Mouse (Mus musculus) embryonic facial prominence, embryonic 14.5 days (tissue): ENCODE results near the gene Ehbp1. TPM values are rescaled to one million over a fixed set of nuclear protein-coding genes. Genes with fewer than 3 reads are reported as not detected.

Experiments
- ATAC-seq: fragments of 200-750 bp; cut with Nextera tagmentation; 2 replicates; pipeline ENCODE4 v1.8.0; 2017; ENCODE audit warnings: low read depth, moderate number of reproducible peaks, moderate TSS enrichment
- DNase-seq: peaks from one replicate; pipeline ENCODE4 v3.0.0-alpha.2; 2015; ENCODE audit warnings: low spot score
- H3K27ac ChIP-seq: fragments of 300-500 bp; sonication (generic); replicated peaks from 2 replicates; pipeline ENCODE4 v1.5.1; 2014; ENCODE audit warnings: low read depth, mild to moderate bottlenecking, low read length, moderate library complexity
- H3K27me3 ChIP-seq: fragments of 300-500 bp; sonication (generic); replicated peaks from 2 replicates; pipeline ENCODE4 v1.6.1; 2014; ENCODE audit warnings: low read length; ENCODE audit not compliant: control insufficient read depth, insufficient read depth
- H3K36me3 ChIP-seq: fragments of 300-500 bp; sonication (generic); 2 replicates; pipeline ENCODE4 v1.6.1; 2014; ENCODE audit warnings: low read length, mixed read lengths; ENCODE audit not compliant: control insufficient read depth, insufficient read depth
- H3K4me1 ChIP-seq: fragments of 300-500 bp; sonication (generic); 2 replicates; pipeline ENCODE4 v1.6.1; 2014; ENCODE audit warnings: antibody characterized with exemption, low read length; ENCODE audit not compliant: control insufficient read depth, insufficient read depth
- H3K4me2 ChIP-seq: fragments of 300-500 bp; sonication (generic); 2 replicates; pipeline ENCODE4 v1.6.1; 2014; ENCODE audit warnings: low read depth, mild to moderate bottlenecking, low read length, moderate library complexity, mixed read lengths
- H3K4me3 ChIP-seq: fragments of 300-500 bp; sonication (generic); 2 replicates; pipeline ENCODE4 v1.5.1; 2014; ENCODE audit warnings: low read depth, mild to moderate bottlenecking, low read length
- H3K9ac ChIP-seq: fragments of 300-500 bp; sonication (generic); 2 replicates; pipeline ENCODE4 v1.6.1; 2014; ENCODE audit warnings: low read depth, mild to moderate bottlenecking, low read length, moderate library complexity, mixed read lengths
- H3K9me3 ChIP-seq: fragments of 300-500 bp; sonication (generic); 2 replicates; pipeline ENCODE4 v1.6.1; 2016; ENCODE audit warnings: low read length; ENCODE audit not compliant: control insufficient read depth
- WGBS: fragments of 180-500 bp; shearing (Covaris S2); extraction: QIAGEN DNeasy Blood & Tissue Kit; methylation state at CpG from one replicate; pipeline ENCODE4 v1.1.7; 2014; 5-methylcytosine and 5-hydroxymethylcytosine counted together
- polyA plus RNA-seq: library from polyadenylated mRNA; unstranded; fragments of >200 nt; fragmentation: Nextera tagmentation; extraction: Ambion mirVana; gene quantifications from 2 replicates; pipeline ENCODE4 v1.2.1, GENCODE M21; 2014

Ehbp1 gene
- 12.5 and 13.1 TPM in 2 replicates for polyA plus RNA-seq

GRCm38 (mm10) chr11:22342242-22343207 lies at the start of gene Ehbp1:
Gene Ehbp1, minus strand, starts transcription at chr11:22342292.
- H3K27ac ChIP-seq, result peak within 1 kb of the TSS; percentile 33; the same call in 1 of the 2 replicates
- no peaks in the 10 kb centered on the region for H3K27me3 ChIP-seq
- no peaks in the 10 kb centered on the region for H3K9me3 ChIP-seq
- no peaks in the 10 kb centered on the region for H3K36me3 ChIP-seq
- 54% methylated on average over 2 of the region's 2 CpGs for WGBS
- ATAC-seq (no peak), DNase-seq (peak; percentile 46)
- H3K4me2 ChIP-seq, result no peak within 1 kb of the TSS
- no peak within 1 kb of the TSS for H3K9ac ChIP-seq
- peaks cover 20% of the 10 kb centered on the region for H3K4me1 ChIP-seq
- H3K4me3 ChIP-seq, result no peak within 1 kb of the TSS

GRCm38 (mm10) chr11:22387472-22388098 lies 45.5 kb upstream of the Ehbp1 start:
- no peak overlapping the region for H3K9ac ChIP-seq
- no peaks in the 10 kb centered on the region for H3K9me3 ChIP-seq
- H3K4me3 ChIP-seq, result no peak overlapping the region
- no peak overlapping the region for H3K4me2 ChIP-seq
- no peaks in the 10 kb centered on the region for H3K27me3 ChIP-seq
- ATAC-seq (no peak), DNase-seq (peak; percentile 85)
- WGBS, result 54% methylated on average over 6 of the region's 6 CpGs
- no peaks in the 10 kb centered on the region for H3K4me1 ChIP-seq
- no peak overlapping the region; the same call in 1 of the 2 replicates for H3K27ac ChIP-seq
- no peaks in the 10 kb centered on the region for H3K36me3 ChIP-seq

- no peak overlapping the region for H3K4me2 ChIP-seq
- H3K4me1 ChIP-seq, result no peaks in the 10 kb centered on the region
- H3K27me3 ChIP-seq, result no peaks in the 10 kb centered on the region
- 86% methylated on average over 1 of the region's 1 CpGs for WGBS
- no peak overlapping the region for H3K9ac ChIP-seq
- DNase-seq (no peak), ATAC-seq (no peak)
- no peak overlapping the region for H3K4me3 ChIP-seq
- no peaks in the 10 kb centered on the region for H3K36me3 ChIP-seq
- H3K27ac ChIP-seq, result no peak overlapping the region
- H3K9me3 ChIP-seq, result no peaks in the 10 kb centered on the region
Observed at GRCm38 (mm10) chr11:22383532-22383931, 41.4 kb upstream of the Ehbp1 start.

- Histone ChIP-seq H3K27me3 (no peaks in the 10 kb centered on the region), H3K27ac (no peak overlapping the region), H3K4me2 (no peak overlapping the region), H3K9me3 (no peaks in the 10 kb centered on the region), H3K4me1 (no peaks in the 10 kb centered on the region), H3K4me3 (no peak overlapping the region), H3K36me3 (no peaks in the 10 kb centered on the region), H3K9ac (no peak overlapping the region)
- WGBS, result 75% methylated on average over 2 of the region's 2 CpGs
- ATAC-seq (no peak), DNase-seq (no peak)
Observed at GRCm38 (mm10) chr11:22374811-22375210, 32.7 kb upstream of the Ehbp1 start.

- Histone ChIP-seq H3K4me2 (no peak overlapping the region), H3K4me3 (no peak overlapping the region), H3K27me3 (no peaks in the 10 kb centered on the region), H3K27ac (no peak overlapping the region), H3K9ac (no peak overlapping the region), H3K4me1 (no peaks in the 10 kb centered on the region), H3K9me3 (no peaks in the 10 kb centered on the region), H3K36me3 (no peaks in the 10 kb centered on the region)
- WGBS, result 76% methylated on average over 3 of the region's 3 CpGs
- ATAC-seq (no peak), DNase-seq (no peak)
Observed at GRCm38 (mm10) chr11:22373290-22373674, 31.2 kb upstream of the Ehbp1 start.

- ATAC-seq, result no peak
- Histone ChIP-seq H3K9ac (no peak overlapping the region), H3K27me3 (no peaks in the 10 kb centered on the region), H3K27ac (no peak overlapping the region), H3K36me3 (no peaks in the 10 kb centered on the region), H3K4me1 (no peaks in the 10 kb centered on the region), H3K4me3 (no peak overlapping the region), H3K9me3 (no peaks in the 10 kb centered on the region), H3K4me2 (no peak overlapping the region)
- no peak for DNase-seq
- 80% methylated on average over 1 of the region's 1 CpGs for WGBS
Observed at GRCm38 (mm10) chr11:22372609-22373289, 30.7 kb upstream of the Ehbp1 start.

GRCm38 (mm10) chr11:22369841-22370240 lies 27.7 kb upstream of the Ehbp1 start:
- H3K9me3 ChIP-seq, result no peaks in the 10 kb centered on the region
- H3K4me3 ChIP-seq, result no peak overlapping the region
- peak; percentile 24 for DNase-seq
- H3K9ac ChIP-seq, result no peak overlapping the region
- no peak overlapping the region for H3K4me2 ChIP-seq
- no peaks in the 10 kb centered on the region for H3K27me3 ChIP-seq
- H3K27ac ChIP-seq, result no peak overlapping the region
- H3K4me1 ChIP-seq, result no peaks in the 10 kb centered on the region
- no peaks in the 10 kb centered on the region for H3K36me3 ChIP-seq
- ATAC-seq, result no peak
- WGBS, result 62% methylated on average over 2 of the region's 2 CpGs

- 94% methylated on average over 3 of the region's 3 CpGs for WGBS
Observed at GRCm38 (mm10) chr11:22368621-22369020, 26.5 kb upstream of the Ehbp1 start.

More at GRCm38 (mm10) chr11:22368621-22369020, 26.5 kb upstream of the Ehbp1 start:
- Histone ChIP-seq H3K4me1 (no peaks in the 10 kb centered on the region), H3K27ac (no peak overlapping the region), H3K4me2 (no peak overlapping the region), H3K9ac (no peak overlapping the region), H3K4me3 (no peak overlapping the region), H3K9me3 (no peaks in the 10 kb centered on the region), H3K27me3 (no peaks in the 10 kb centered on the region), H3K36me3 (no peaks in the 10 kb centered on the region)
- ATAC-seq, result no peak
- DNase-seq, result no peak
